Mouse (Mus musculus): ENCODE data around the gene Col16a1. TPM values are rescaled to one million over a fixed set of nuclear protein-coding genes. Genes with fewer than 3 reads are reported as not detected.

Gene Col16a1
- polyA plus RNA-seq, 1 experiment = 97.7 TPM

GRCm38 (mm10) chr4:130130641-130131350 lies 83.2 kb downstream of the Col16a1 start:
- no peak for DNase-seq (ENCODE audit: low spot score)

- no peak for DNase-seq (ENCODE audit: low spot score)
Measured at GRCm38 (mm10) chr4:130131448-130132105, 83.9 kb downstream of the Col16a1 start.

- no peak for DNase-seq (ENCODE audit: low spot score)
Measured at GRCm38 (mm10) chr4:130133399-130133798, 85.8 kb downstream of the Col16a1 start.

GRCm38 (mm10) chr4:130138441-130139213 lies 91.0 kb downstream of the Col16a1 start:
- DNase-seq (ENCODE audit: low spot score) = peak; percentile 81

GRCm38 (mm10) chr4:130139214-130139492 lies 91.5 kb downstream of the Col16a1 start, which contains the start of gene Hcrtr1:
TSS of gene Hcrtr1 (minus strand) at chr4:130139359.
- DNase-seq (ENCODE audit: low spot score) = no peak

GRCm38 (mm10) chr4:130140992-130141402 lies 93.4 kb downstream of the Col16a1 start:
- DNase-seq (ENCODE audit: low spot score) = no peak

GRCm38 (mm10) chr4:130141786-130142185 lies 94.1 kb downstream of the Col16a1 start:
- DNase-seq (ENCODE audit: low spot score) = no peak

- no peak for DNase-seq (ENCODE audit: low spot score)
Measured at GRCm38 (mm10) chr4:130148405-130148804, 100.8 kb downstream of the Col16a1 start.

Other genes starting within 250 kb of the Col16a1 start
- gene Ptp4a2, start 236.6 kb upstream of the Col16a1 start, polyA plus RNA-seq (2012; rRNA removed) = 121 and 139 TPM in 2 replicates
- gene Spocd1, start 118.6 kb upstream of the Col16a1 start, polyA plus RNA-seq (2012; rRNA removed) = not detected in 2 replicates
- gene Adgrb2, start 63.0 kb upstream of the Col16a1 start, polyA plus RNA-seq (2012; rRNA removed) = 4.0 and 5.4 TPM in 2 replicates
- 73.2 and 82.1 TPM in 2 replicates for gene Pef1, start 54.7 kb downstream of the Col16a1 start, polyA plus RNA-seq (2012; rRNA removed)
- gene Hcrtr1, start 91.5 kb downstream of the Col16a1 start, polyA plus RNA-seq (2012; rRNA removed) = 18.8 and 20.0 TPM in 2 replicates
- 514 and 535 TPM in 2 replicates for gene Tinagl1, start 127.3 kb downstream of the Col16a1 start, polyA plus RNA-seq (2012; rRNA removed)
- not detected in 2 replicates for gene Gm853, start 174.6 kb downstream of the Col16a1 start, polyA plus RNA-seq (2012; rRNA removed)
- 84.7 and 87.7 TPM in 2 replicates for gene Serinc2, start 231.4 kb downstream of the Col16a1 start, polyA plus RNA-seq (2012; rRNA removed)